In the genomic region with DNA sequence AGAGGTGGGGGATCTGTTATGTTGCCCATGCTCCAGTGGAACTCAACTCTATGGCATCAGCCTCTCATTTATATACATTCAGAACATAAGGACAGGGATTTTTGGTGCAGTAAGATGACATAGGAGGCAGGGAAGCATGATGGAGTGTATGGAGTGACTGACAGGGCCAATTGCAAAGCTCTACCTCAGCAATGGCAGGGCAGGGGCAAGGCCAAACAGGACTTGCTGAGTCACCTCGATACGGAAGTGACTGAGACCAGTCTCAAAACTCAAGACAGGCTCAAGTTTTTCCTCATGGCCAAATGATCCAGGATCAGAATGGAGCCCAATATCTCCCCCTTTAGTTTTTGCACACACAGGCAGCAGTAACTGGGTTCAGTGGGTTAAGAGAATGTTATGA, we compare ENCODE assay signal across 15 mouse cellular contexts. TPM values are rescaled to one million over a fixed set of nuclear protein-coding genes. Genes with fewer than 3 reads are reported as not detected.
"Had no signal": no experiment of that assay in that cellular context is flagged by ENCODE, and none has a peak within 500 bp of the region (broad histone marks: within the 10 kb centered on the region; RNA-seq: fewer than 3 reads in every experiment).

No protein-coding gene starts in this region.

- H3K4me2 ChIP-seq: kidney, embryonic 15.5 days; limb, embryonic 12.5 days; midbrain, embryonic 13.5 days had no signal

- H3K4me1 ChIP-seq: kidney, embryonic 15.5 days; limb, embryonic 12.5 days; midbrain, embryonic 13.5 days had no signal

- H3K27me3 ChIP-seq: kidney, embryonic 15.5 days; limb, embryonic 12.5 days; midbrain, embryonic 13.5 days had no signal

- DNase-seq: kidney, adult 2 months; kidney, postnatal 25 days; layer of hippocampus, postnatal 36 days; lung, adult 18-20 months; right cerebral cortex, adult 18-20 months; right cerebral cortex, postnatal 25 days; thymus, adult 2 months; thymus, postnatal 25 days had no signal

- H3K9ac ChIP-seq: kidney, embryonic 15.5 days; limb, embryonic 12.5 days; liver, embryonic 14.5 days; midbrain, embryonic 13.5 days had no signal

- H3K4me3 ChIP-seq: kidney, embryonic 15.5 days; limb, embryonic 12.5 days; midbrain, embryonic 13.5 days had no signal

- ATAC-seq: midbrain, embryonic 13.5 days had no signal

- H3K9me3 ChIP-seq: kidney, embryonic 15.5 days; limb, embryonic 12.5 days; midbrain, embryonic 13.5 days had no signal

- H3K27ac ChIP-seq: kidney, embryonic 15.5 days; limb, embryonic 12.5 days; liver, embryonic 14.5 days; midbrain, embryonic 13.5 days; stomach, postnatal 0 days had no signal

RNA-seq across cellular contexts. Expression of a gene that starts 58.5 kb away (rescaled TPM):
- total RNA-seq: liver, adult 2 months; megakaryocyte progenitor cell, adult 5-6 weeks had no signal
- polyA plus RNA-seq: liver, adult 2 months had no signal
